8 mouse cellular contexts compared by ENCODE assay signal in genomic region chr8:128359521-128360318, GRCm38 (mm10). TPM values are rescaled to one million over a fixed set of nuclear protein-coding genes. Genes with fewer than 3 reads are reported as not detected.
DNase-seq lines count a peak whose midpoint lies in the region; ATAC-seq and TF ChIP-seq lines count a peak whose summit lies in the region.

No protein-coding gene starts in this region.

- peak overlapping the region; percentile 75 for H3K4me3 ChIP-seq in bone marrow macrophage, adult 2 months (ENCODE audit: insufficient read depth, low read length)
- peak overlapping the region; percentile 67 for H3K4me3 ChIP-seq in intestine, embryonic 15.5 days (replicated peaks)
- peak overlapping the region; percentile 76 for H3K4me3 ChIP-seq in lung, embryonic 15.5 days

- no peak for ATAC-seq in intestine, embryonic 15.5 days
- no peak for ATAC-seq in lung, embryonic 15.5 days (ENCODE audit: borderline replicate concordance, extremely low read depth, low FRiP score, low TSS enrichment)

- no peak for TF ChIP-seq POLR2A in bone marrow macrophage, adult 2 months (IDR thresholded peaks at IDR 0.05; ENCODE audit: borderline replicate concordance, low read depth, low read length)

- H3K27ac ChIP-seq in bone marrow macrophage, adult 2 months (ENCODE audit: insufficient read depth, low read depth, low read length), result peak overlapping the region; percentile 86
- H3K27ac ChIP-seq in intestine, embryonic 15.5 days, result peak overlapping the region; percentile 89
- H3K27ac ChIP-seq in lung, embryonic 15.5 days, result peak overlapping the region; percentile 96

- no peaks in the 10 kb centered on the region for H3K36me3 ChIP-seq in intestine, embryonic 15.5 days
- H3K36me3 ChIP-seq in lung, embryonic 15.5 days, result 0 out of 2 replicates have a peak, but pooled peaks cover 6% of the 10 kb centered on the region

- H3K9ac ChIP-seq in intestine, embryonic 15.5 days, result peak overlapping the region; percentile 76
- H3K9ac ChIP-seq in lung, embryonic 15.5 days, result peak overlapping the region; percentile 89

- WGBS in intestine, embryonic 15.5 days, result under 1% methylated on average over 40 of the region's 40 CpGs
- under 1% methylated on average over 39 of the region's 40 CpGs for WGBS in lung, embryonic 15.5 days

- H3K4me2 ChIP-seq in intestine, embryonic 15.5 days (replicated peaks), result peak overlapping the region; percentile 99
- H3K4me2 ChIP-seq in lung, embryonic 15.5 days, result peak overlapping the region; percentile 99

- peaks cover 20% of the 10 kb centered on the region for H3K4me1 ChIP-seq in bone marrow macrophage, adult 2 months (ENCODE audit: control insufficient read depth, insufficient read depth, low read length)
- H3K4me1 ChIP-seq in intestine, embryonic 15.5 days (replicated peaks), result peaks cover 10% of the 10 kb centered on the region
- peaks cover 48% of the 10 kb centered on the region for H3K4me1 ChIP-seq in lung, embryonic 15.5 days

- DNase-seq in urinary bladder, postnatal 14 days (ENCODE audit: low spot score), result peak; percentile 8
- DNase-seq in urinary bladder, postnatal 10 days (ENCODE audit: low spot score), result no peak
- peak; percentile 26 to 54 for DNase-seq in gastrocnemius, postnatal 36 days
- DNase-seq in right cerebral cortex, postnatal 4 days, result peak; percentile 44
- DNase-seq in spleen, adult 12 weeks (ENCODE audit: low spot score), result no peak

- intact Hi-C loops in gastrocnemius, postnatal 36 days (cut with DNase I), result loop anchor here (5.0 to 10.0 kb wide), 5 partner anchors 525 to 1167 kb away; no protein-coding TSS in a partner anchor

- no peak for TF ChIP-seq CTCF in bone marrow macrophage, adult 2 months (IDR thresholded peaks at IDR 0.05; ENCODE audit: low read depth, low read length)

- no peaks in the 10 kb centered on the region for H3K27me3 ChIP-seq in intestine, embryonic 15.5 days (replicated peaks)
- H3K27me3 ChIP-seq in lung, embryonic 15.5 days, result no peaks in the 10 kb centered on the region

- H3K9me3 ChIP-seq in intestine, embryonic 15.5 days, result no peaks in the 10 kb centered on the region
- no peaks in the 10 kb centered on the region for H3K9me3 ChIP-seq in lung, embryonic 15.5 days

RNA-seq across cellular contexts. Expression of gene Nrp1, which starts 1.3 kb away (rescaled TPM):
- 90.2 and 117 TPM in 2 replicates for polyA plus RNA-seq in bone marrow macrophage, adult 2 months (2012; ENCODE audit: insufficient read depth, insufficient read length, missing spikeins)
- total RNA-seq in gastrocnemius, postnatal 36 days (2021), result 10 to 100 TPM; 20.6 to 33.3 TPM
- 60.7 and 62.7 TPM in 2 replicates for polyA plus RNA-seq in intestine, embryonic 15.5 days (2015; fragmentation: Nextera tagmentation; extraction: Ambion mirVana)
- 120 and 133 TPM in 2 replicates for polyA plus RNA-seq in lung, embryonic 15.5 days (2015; fragmentation: Nextera tagmentation; extraction: Ambion mirVana)

Comparison
In these comparisons a context has a peak if more than half of its experiments do, and no peak if none do; other contexts are left out.
1. DNase-seq: peak in urinary bladder, postnatal 14 days (single experiment), gastrocnemius, postnatal 36 days (2 of 2) and right cerebral cortex, postnatal 4 days (single experiment); none in urinary bladder, postnatal 10 days (single experiment) and spleen, adult 12 weeks (single experiment).
2. Peak in every context shown above with its lines, with median percentiles within 50 percentile points of each other: H3K27ac ChIP-seq and H3K4me3 ChIP-seq.